Mouse (Mus musculus) C2C12 (cell line): ENCODE measurements around the gene Gm20604.

Source experiments
- CEBPB ChIP-seq: IDR thresholded peaks from one replicate; pipeline ENCODE4 v1.6.1; 2011; ENCODE audit warnings: low read depth, mild to moderate bottlenecking, control low read depth, moderate library complexity
- CTCF ChIP-seq: IDR thresholded peaks from one replicate; pipeline ENCODE4 v1.5.1; 2011; ENCODE audit not compliant: control insufficient read depth, insufficient read depth, insufficient read length
- MAX ChIP-seq: IDR thresholded peaks from one replicate; pipeline ENCODE4 v1.6.1; 2011; ENCODE audit warnings: mild to moderate bottlenecking, control low read depth
- MYOD1 ChIP-seq: IDR thresholded peaks from one replicate; pipeline ENCODE4 v1.6.1; 2011; ENCODE audit warnings: low read depth; ENCODE audit not compliant: control insufficient read depth, insufficient read length
- MYOG ChIP-seq: IDR thresholded peaks from one replicate; pipeline ENCODE4 v1.6.1; 2011; ENCODE audit not compliant: control insufficient read depth, insufficient read length; ENCODE audit errors: extremely low read depth
- USF1 ChIP-seq: IDR thresholded peaks from one replicate; pipeline ENCODE4 v1.6.1; 2011; ENCODE audit warnings: low read depth, mild to moderate bottlenecking, control low read depth, moderate library complexity

DNA sequence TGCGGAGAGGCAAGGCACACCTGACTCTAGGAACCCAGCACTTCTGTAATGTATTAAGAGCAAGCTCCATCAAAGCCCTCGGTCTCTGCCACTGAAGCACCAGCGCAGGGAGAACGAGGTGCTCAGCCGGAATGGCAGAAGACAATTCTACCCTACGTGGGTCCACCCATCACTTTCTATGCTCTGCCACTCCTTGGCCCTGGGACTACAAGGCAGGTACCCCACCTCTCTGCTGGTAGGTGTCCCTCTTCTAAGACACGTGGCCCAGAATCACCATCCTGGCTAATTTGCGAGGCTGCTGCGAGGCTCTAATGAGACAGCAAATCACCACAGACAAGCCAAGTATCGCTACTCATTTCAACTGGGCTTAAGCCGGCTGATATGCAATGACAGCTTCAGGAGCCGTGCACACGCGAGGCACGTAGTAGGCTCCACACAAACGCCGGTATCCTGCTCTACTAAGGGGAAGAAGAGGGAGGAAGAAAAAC is 54.5 kb downstream of the Gm20604 start:
- TF ChIP-seq CTCF (no peak), USF1 (no peak), MYOG (no peak), MYOD1 (no peak), CEBPB (no peak), MAX (no peak)
